Mouse (Mus musculus) hindlimb bud, embryonic 11.5 days (tissue): ENCODE data around the gene Ephx3.

Experiments
- DNase-seq: peaks from one replicate; pipeline ENCODE4 v3.0.0-alpha.2; 2012; ENCODE audit warnings: low read depth, low spot score; ENCODE audit errors: extremely low spot score

Gene Ephx3

DNA sequence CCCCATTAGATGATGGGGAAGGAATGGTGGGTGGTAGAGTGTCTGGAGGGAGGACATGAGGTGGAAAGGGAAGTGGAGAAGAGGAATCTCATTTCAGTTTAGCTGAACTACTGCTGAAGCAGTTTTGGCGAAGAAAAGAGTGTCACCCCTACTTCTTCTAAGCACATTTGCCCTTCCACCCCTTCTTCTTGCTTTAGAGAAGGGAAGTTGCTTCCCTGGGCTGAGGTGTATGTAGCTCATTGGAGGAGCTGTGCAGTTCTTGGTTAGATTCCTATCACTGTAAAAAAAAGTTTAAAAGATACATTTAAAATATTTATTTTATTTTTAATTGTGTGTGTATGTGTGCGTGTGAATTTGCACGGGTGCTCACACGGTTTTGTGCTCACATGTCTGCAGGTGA, 12.4 kb downstream of the Ephx3 start:
- DNase-seq: no peak

DNA sequence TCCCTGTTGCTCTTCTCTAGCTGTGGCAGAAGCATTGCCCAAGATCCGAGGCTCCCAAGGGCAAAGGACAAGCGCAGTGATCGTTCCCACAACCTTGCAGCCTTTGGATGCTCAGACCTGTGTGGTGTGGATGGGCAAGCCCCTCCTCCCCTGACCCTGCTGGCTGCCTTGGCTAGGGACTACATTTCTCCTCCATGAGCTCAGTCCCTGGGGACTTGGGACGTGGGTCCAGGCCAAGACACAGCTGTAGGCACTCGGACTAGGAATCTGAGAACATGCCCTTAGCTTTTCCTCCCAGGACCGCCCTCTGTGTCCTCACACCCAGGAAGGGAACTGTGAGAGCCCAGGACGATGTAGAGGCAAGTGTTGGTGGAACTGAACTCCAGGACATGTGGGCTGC, 16.2 kb downstream of the Ephx3 start:
- DNase-seq: no peak

DNA sequence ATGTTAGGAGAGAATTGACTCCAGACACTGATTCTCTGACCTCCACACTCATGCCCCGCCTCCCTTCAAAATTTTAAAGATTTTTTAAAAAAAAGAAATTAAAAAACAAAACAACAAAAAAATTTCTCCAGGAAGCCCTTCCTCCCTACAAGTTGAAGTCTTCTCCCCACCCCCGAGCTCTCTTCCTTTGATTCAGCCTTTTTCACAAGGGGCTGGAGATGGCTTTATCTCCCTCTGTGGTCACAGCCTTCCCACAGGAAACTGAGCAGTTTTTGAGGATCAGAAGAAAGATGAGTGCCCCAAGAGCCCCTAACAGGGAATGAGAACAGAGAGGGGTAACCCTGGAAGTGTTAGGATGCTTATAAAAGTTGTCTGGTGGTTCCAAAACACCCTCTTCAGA, 16.9 kb downstream of the Ephx3 start:
- DNase-seq: no peak

DNA sequence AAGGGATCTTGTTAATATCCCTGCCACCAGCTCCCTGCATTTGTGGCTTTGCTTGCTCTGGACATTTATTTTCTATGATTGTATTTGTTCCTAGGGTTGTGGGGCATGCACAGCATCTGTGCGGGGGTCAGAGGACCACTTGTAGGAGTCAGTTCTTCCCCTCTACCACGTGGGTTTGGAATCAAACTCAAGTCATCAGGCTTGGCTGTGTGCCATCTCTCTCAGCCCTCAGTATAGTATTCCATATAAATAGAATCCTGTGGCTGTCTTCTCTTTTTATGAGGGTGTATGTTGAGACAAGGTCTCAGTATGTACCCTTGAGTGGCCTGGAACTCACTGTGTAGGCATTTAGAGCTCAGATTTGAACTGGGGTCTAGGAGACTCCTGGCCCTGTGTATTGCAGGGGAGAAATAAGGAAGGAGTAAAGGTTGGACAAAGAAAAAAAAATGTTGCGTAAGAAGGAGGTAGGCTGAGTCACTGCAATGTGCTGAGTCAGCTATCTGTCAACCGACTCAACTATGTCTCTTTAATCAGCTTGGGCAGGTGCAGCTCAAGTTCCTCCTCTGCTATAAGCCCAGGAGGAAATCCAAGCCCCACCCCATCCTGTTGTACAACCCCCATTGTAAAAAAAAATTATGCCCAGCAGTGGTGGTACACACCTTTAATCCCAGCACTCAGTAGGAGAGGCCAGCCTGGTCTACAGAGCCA, 19.7 kb downstream of the Ephx3 start:
- DNase-seq: no peak

GRCm38 (mm10) chr17:32166687-32167086, 22.7 kb downstream of the Ephx3 start, which contains the start of gene Notch3:
Gene Notch3 (minus strand): TSS chr17:32166852.
- no peak for DNase-seq

GRCm38 (mm10) chr17:32165803-32166595, 23.4 kb downstream of the Ephx3 start:
- peak; percentile 78 for DNase-seq

DNA sequence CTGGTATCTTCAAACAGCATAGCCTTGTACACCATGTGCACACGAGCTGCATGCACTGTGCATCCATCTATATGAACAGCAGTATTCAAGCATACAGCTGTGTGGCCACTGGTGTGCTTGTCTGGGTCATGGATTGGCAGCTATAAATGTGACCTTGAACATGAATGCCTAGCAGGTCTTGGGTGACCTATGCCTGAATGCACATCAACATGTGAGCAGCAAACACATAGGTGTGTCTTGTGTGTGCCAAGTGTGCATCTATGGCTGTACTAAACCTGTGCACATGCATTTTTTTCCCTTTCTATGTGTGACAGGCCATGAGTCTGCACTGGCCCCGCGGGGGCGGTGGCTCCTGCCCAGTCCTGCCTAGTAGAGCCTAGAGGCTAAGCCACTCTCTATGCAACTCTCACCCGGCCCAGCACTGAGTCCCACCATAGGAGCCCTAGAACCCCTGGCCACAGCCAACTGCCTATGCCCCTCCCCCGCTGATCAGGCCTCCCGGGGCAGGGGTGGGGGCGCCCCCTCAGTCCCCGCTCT, 24.0 kb downstream of the Ephx3 start:
- no peak for DNase-seq

DNA sequence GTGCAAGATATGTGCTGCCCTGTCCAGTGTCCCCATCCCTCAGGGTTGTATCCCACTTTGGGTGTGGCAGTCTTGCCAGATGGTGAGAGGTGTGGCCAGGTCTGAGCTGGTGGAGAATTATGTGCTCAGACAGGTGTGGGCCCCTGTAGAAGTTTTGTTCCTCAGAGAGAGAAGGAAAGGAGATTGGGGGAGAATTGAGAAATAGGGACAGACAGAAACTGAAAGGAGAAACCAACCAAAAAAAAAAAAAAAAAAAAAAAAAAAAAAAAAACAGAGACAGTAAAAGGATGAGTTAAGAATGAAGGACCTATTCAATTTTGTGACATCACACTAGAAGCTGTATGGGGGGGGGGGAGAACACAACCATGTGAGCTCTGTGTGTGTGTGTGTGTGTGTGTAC, 24.6 kb downstream of the Ephx3 start:
- DNase-seq: no peak

- DNase-seq: no peak
Measured at GRCm38 (mm10) chr17:32163910-32164650, 25.3 kb downstream of the Ephx3 start.

- DNase-seq: no peak
Measured at GRCm38 (mm10) chr17:32162112-32162850, 27.1 kb downstream of the Ephx3 start.

- no peak for DNase-seq
Measured at GRCm38 (mm10) chr17:32160882-32161281, 28.5 kb downstream of the Ephx3 start.

DNA sequence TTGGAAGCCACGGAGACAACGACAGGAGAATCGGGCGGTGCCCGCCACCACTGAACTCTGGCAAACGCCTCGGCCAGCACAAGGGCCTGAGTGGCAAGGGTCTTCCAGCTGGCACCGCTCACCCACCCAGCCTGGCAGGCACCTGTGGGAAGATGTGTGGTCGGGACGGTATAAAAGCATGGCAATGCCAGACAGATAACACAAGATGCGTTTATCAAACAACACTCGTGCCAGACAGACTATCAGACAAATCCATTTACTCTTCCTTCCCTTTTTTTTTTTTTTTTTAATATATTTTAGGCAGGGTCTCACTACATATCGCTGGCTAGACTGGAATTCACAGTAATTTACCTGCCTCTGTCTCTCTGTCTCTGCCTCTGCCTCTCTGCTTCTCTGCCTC, 30.5 kb downstream of the Ephx3 start:
- no peak for DNase-seq

DNA sequence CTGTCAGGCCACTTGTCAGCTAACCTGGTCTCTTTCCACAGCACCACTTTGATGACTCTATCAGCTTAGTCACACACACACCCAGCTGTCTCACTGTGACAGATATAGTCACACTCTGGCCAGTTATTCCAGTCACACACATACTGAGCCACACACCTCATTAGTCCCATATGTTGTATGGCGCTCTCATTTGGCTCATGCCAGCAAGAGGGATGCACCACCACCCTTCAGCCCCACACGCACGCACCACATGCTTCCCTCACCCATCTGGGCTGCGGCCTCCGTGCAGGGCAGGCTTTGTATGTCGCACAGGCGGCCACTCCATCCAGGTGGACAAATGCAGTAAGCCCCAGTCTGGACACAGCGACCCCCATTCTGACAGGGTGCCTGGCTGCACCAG, 42.6 kb downstream of the Ephx3 start:
- DNase-seq: no peak

GRCm38 (mm10) chr17:32142907-32143854, 46.2 kb downstream of the Ephx3 start:
- DNase-seq: peak; percentile 16

- no peak for DNase-seq
Measured at GRCm38 (mm10) chr17:32142234-32142633, 47.1 kb downstream of the Ephx3 start.
